Mouse (Mus musculus) lung, postnatal 0 days (tissue): ENCODE measurements around the gene Bms1. TPM values are rescaled to one million over a fixed set of nuclear protein-coding genes. Genes with fewer than 3 reads are reported as not detected.

Source experiments
- ATAC-seq: fragments of 200-750 bp; cut with Nextera tagmentation; 2 replicates; pipeline ENCODE4 v1.8.0; 2017; ENCODE audit warnings: moderate library complexity
- DNase-seq: peaks from one replicate; pipeline ENCODE4 v3.0.0-alpha.2; 2016; ENCODE audit warnings: low spot score
- H3K27ac ChIP-seq: fragments of 300-500 bp; sonication (generic); 2 replicates; pipeline ENCODE4 v1.5.1; 2014; ENCODE audit warnings: antibody characterized with exemption, mild to moderate bottlenecking, low read length, mixed read lengths
- H3K27me3 ChIP-seq: fragments of 300-500 bp; sonication (generic); replicated peaks from 2 replicates; pipeline ENCODE4 v1.6.1; 2014; ENCODE audit warnings: low read length, mixed read lengths; ENCODE audit not compliant: insufficient read depth
- H3K36me3 ChIP-seq: fragments of 300-500 bp; sonication (generic); 2 replicates; pipeline ENCODE4 v1.6.1; 2014; ENCODE audit warnings: low read length, mixed read lengths; ENCODE audit not compliant: insufficient read depth
- H3K4me1 ChIP-seq: fragments of 300-500 bp; sonication (generic); 2 replicates; pipeline ENCODE4 v1.6.1; 2014; ENCODE audit warnings: antibody characterized with exemption, low read depth, low read length, mixed read lengths; ENCODE audit not compliant: insufficient read depth
- H3K4me2 ChIP-seq: fragments of 300-500 bp; sonication (generic); replicated peaks from 2 replicates; pipeline ENCODE4 v1.6.1; 2014; ENCODE audit warnings: low read depth, mild to moderate bottlenecking, low read length, moderate library complexity, mixed read lengths
- H3K4me3 ChIP-seq: fragments of 300-500 bp; sonication (generic); 2 replicates; pipeline ENCODE4 v1.5.1; 2014; ENCODE audit warnings: low read depth, low read length
- H3K9ac ChIP-seq: fragments of 300-500 bp; sonication (generic); replicated peaks from 2 replicates; pipeline ENCODE4 v1.6.1; 2014; ENCODE audit warnings: low read depth, mild to moderate bottlenecking
- H3K9me3 ChIP-seq: fragments of 300-500 bp; sonication (generic); 2 replicates; pipeline ENCODE4 v1.6.1; 2016; ENCODE audit warnings: low read length, mixed read lengths
- CTCF ChIP-seq: IDR thresholded peaks from 2 replicates; pipeline ENCODE4 v1.5.1; 2016; ENCODE audit warnings: antibody characterized with exemption, mild to moderate bottlenecking
- EP300 ChIP-seq: IDR thresholded peaks from 2 replicates; pipeline ENCODE4 v1.6.1; 2016; ENCODE audit warnings: antibody characterized with exemption, mild to moderate bottlenecking, control low read depth
- WGBS: fragments of 180-500 bp; shearing (Covaris S2); extraction: QIAGEN DNeasy Blood & Tissue Kit; methylation state at CpG from one replicate; pipeline ENCODE4 v1.1.7; 2014; 5-methylcytosine and 5-hydroxymethylcytosine counted together
- polyA plus RNA-seq: library from polyadenylated mRNA; unstranded; fragments of >200 nt; fragmentation: Nextera tagmentation; extraction: Ambion mirVana; gene quantifications from 2 replicates; pipeline ENCODE4 v1.2.1, GENCODE M21; 2015

Bms1 gene
- polyA plus RNA-seq, 1 experiment from 2014 or later = 15.4 TPM

DNA sequence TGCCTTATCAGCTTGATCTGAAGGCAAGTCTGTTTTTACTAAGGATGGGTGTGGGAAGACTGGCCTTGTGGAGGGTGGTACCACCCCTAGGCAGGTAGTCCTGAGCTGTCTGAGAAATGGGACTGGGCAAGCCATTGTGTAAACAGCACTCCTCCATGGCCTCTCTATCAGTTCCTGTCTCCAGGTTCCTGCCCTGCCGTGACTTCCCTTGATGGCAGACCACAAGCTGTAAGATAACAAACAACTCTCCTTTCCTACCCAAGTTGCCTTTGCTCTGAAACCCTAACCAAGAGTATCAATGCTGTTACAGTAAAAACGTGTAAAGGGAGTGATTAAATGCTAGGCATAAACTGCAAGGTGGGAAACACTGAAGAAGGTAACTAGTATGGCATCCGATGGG lies 38.6 kb downstream of the Bms1 start:
- H3K4me3 ChIP-seq = no peak overlapping the region
- no peaks in the 10 kb centered on the region for H3K9me3 ChIP-seq
- H3K27ac ChIP-seq = no peak overlapping the region
- H3K9ac ChIP-seq = no peak overlapping the region
- ATAC-seq (no peak), DNase-seq (no peak)
- H3K4me2 ChIP-seq = no peak overlapping the region
- H3K36me3 ChIP-seq = no peaks in the 10 kb centered on the region
- 48% methylated on average over 3 of the region's 3 CpGs for WGBS
- no peak for TF ChIP-seq CTCF
- no peak for TF ChIP-seq EP300
- H3K4me1 ChIP-seq = no peaks in the 10 kb centered on the region
- H3K27me3 ChIP-seq = no peaks in the 10 kb centered on the region

DNA sequence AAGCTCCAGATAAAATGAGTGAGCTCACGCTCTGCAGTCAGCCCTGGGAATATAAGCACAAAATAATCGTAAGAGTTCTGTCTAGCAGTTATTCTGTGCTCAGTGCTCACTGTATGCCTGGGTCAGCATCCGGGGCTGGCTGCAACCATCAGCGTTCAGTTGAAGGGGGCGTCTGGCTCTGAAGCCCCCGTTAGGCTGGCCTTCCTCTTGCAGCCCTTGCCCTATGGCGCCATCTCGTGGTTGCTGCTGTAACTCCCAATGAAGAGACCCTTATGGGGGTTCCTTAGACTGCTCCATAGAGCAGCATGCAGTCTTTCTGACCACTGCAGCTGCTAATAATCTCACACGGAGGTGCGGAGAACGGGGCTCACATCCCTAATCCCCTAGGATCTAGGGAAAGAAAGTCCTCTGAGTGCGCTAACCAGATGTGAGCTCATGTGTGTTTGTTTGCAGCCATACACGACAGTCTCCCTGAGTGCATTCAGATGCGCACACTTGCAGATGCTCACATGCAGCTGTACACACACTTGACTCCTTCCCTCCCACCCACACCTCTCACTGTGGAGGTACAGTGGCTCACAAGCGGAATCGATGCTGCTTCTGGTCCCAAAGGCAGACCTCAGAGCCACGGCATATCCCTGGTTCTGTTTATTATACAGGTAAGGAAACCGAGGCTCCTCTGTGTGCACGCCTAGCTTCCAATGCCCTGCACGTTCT lies 39.7 kb downstream of the Bms1 start:
- H3K4me2 ChIP-seq = no peak overlapping the region
- peak; percentile 90 for TF ChIP-seq CTCF
- TF ChIP-seq EP300 = no peak
- H3K27me3 ChIP-seq = no peaks in the 10 kb centered on the region
- ATAC-seq = no peak
- no peak overlapping the region for H3K27ac ChIP-seq
- no peaks in the 10 kb centered on the region for H3K4me1 ChIP-seq
- DNase-seq = peak; percentile 54
- WGBS = 30% methylated on average over 20 of the region's 20 CpGs
- no peak overlapping the region for H3K4me3 ChIP-seq
- H3K9ac ChIP-seq = no peak overlapping the region
- no peaks in the 10 kb centered on the region for H3K9me3 ChIP-seq
- H3K36me3 ChIP-seq = no peaks in the 10 kb centered on the region

DNA sequence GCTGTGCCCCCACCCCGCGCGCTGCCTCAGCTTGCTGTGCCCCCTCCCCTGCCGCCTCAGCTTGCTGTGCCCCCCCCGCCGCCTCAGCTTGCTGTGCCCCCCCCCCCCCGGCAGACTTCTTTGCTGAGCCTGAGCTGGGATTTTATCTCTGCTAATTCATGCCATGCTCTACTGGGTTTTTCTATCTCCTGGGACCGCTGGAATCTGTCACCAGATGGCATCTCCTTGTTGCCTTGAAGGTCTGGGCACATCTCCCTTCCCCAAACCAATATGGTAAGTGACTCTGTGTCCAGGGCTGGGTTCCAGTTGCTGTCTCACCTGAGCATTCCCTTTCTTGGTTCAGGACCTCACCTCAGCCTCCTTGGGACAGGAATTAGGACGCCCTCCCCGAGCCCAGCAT lies 41.7 kb downstream of the Bms1 start:
- Histone ChIP-seq H3K4me2 (no peak overlapping the region), H3K4me1 (no peaks in the 10 kb centered on the region), H3K9me3 (no peaks in the 10 kb centered on the region), H3K27me3 (no peaks in the 10 kb centered on the region), H3K4me3 (no peak overlapping the region), H3K9ac (no peak overlapping the region), H3K36me3 (no peaks in the 10 kb centered on the region), H3K27ac (no peak overlapping the region)
- DNase-seq (no peak), ATAC-seq (no peak)
- TF ChIP-seq EP300 = no peak
- no peak for TF ChIP-seq CTCF
- WGBS = 57% methylated on average over 8 of the region's 10 CpGs

DNA sequence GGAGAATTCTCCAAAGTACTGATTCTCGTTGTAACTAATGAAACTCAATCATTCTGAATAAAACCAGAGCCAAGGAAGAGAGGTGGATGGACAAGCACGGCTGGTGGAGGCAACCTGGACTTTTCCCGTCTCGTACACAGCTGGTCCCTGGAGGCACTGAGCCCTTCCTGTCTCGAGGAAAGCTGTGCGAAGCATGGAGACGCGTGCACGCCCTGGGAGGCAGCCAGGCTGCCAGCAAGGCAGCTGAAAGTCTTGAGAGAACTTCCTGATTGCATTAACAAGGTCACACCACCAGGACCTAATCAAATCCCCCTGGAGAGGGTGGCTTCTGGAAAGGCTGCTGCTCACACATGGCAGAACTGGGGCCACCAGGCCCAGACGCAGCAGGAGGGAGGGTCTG lies 43.3 kb downstream of the Bms1 start:
- no peak for TF ChIP-seq EP300
- TF ChIP-seq CTCF = no peak
- DNase-seq (no peak), ATAC-seq (no peak)
- Histone ChIP-seq H3K36me3 (no peaks in the 10 kb centered on the region), H3K4me3 (no peak overlapping the region), H3K9me3 (no peaks in the 10 kb centered on the region), H3K4me2 (no peak overlapping the region), H3K27me3 (no peaks in the 10 kb centered on the region), H3K27ac (no peak overlapping the region), H3K4me1 (no peaks in the 10 kb centered on the region), H3K9ac (no peak overlapping the region)
- WGBS = 25% methylated on average over 10 of the region's 10 CpGs

DNA sequence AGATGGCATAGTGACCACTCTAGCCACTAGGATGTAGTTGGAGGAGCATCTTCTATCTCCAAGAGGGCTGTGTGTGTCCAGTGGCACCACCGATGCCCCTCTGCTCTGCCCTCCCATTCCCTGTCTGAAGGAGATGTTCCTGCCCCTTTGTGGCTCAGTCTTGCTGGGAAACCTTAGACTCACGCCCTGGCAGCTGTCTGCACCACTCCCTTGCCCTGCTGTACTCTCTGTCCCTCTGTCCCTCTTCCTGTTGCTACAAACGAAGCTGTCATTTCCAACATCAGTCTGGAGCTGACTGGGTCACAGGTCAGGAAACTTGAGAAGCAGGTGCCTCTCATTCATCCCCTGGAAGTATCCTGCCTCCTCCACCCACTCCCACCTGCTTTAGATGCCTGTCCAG lies 43.8 kb downstream of the Bms1 start:
- Histone ChIP-seq H3K27me3 (no peaks in the 10 kb centered on the region), H3K36me3 (no peaks in the 10 kb centered on the region), H3K4me1 (no peaks in the 10 kb centered on the region), H3K4me2 (no peak overlapping the region), H3K27ac (no peak overlapping the region), H3K9me3 (no peaks in the 10 kb centered on the region), H3K4me3 (no peak overlapping the region), H3K9ac (no peak overlapping the region)
- DNase-seq (no peak), ATAC-seq (no peak)
- WGBS = 36% methylated on average over 3 of the region's 3 CpGs
- no peak for TF ChIP-seq CTCF
- TF ChIP-seq EP300 = no peak

DNA sequence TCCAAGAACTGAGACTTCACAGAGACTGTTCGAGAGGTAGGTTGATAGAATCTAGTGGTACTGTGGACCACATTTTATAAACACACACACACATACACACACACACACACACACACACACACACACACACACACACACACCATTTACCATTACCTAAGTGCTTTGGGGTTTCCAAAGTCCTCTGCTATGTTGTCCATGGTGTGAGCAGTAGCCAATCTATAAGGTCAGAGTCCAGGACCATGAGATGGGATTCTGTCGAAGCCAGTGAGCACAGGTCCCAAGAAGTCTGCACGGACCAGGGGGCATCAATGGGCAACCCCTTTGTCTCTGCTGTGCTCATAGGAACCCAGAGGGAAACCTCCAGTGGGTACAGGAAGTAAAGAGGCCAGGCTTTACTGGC lies 44.2 kb downstream of the Bms1 start:
- no peak overlapping the region for H3K27ac ChIP-seq
- no peak overlapping the region for H3K4me3 ChIP-seq
- no peaks in the 10 kb centered on the region for H3K4me1 ChIP-seq
- H3K9me3 ChIP-seq = no peaks in the 10 kb centered on the region
- ATAC-seq = no peak
- DNase-seq = no peak
- 79% methylated on average over 3 of the region's 3 CpGs for WGBS
- H3K4me2 ChIP-seq = no peak overlapping the region
- TF ChIP-seq EP300 = no peak
- TF ChIP-seq CTCF = no peak
- no peak overlapping the region for H3K9ac ChIP-seq
- no peaks in the 10 kb centered on the region for H3K27me3 ChIP-seq
- no peaks in the 10 kb centered on the region for H3K36me3 ChIP-seq

DNA sequence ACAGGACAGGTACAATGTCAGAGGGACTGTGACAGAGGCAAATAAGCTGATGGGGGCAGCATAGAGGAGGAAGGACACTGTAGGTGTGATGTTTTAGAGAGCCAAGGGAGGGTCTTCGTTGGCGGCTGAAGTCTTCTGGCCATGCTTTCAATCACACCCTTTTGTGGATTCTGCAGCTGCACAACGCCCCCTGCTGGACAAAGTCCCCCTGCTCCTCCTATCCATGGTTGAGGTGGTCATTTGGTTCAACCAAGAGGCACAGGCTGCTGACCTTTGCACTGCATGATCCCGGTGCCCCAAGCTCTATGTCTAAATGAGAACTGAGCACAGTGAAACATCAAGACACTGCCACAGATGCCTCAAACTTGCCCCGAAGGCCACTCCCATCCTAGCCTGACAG lies 46.0 kb downstream of the Bms1 start:
- H3K36me3 ChIP-seq = no peaks in the 10 kb centered on the region
- no peaks in the 10 kb centered on the region for H3K4me1 ChIP-seq
- no peak overlapping the region for H3K9ac ChIP-seq
- no peak overlapping the region for H3K4me3 ChIP-seq
- H3K9me3 ChIP-seq = no peaks in the 10 kb centered on the region
- no peak overlapping the region for H3K27ac ChIP-seq
- DNase-seq (peak; percentile 49), ATAC-seq (no peak)
- H3K27me3 ChIP-seq = no peaks in the 10 kb centered on the region
- WGBS = 35% methylated on average over 5 of the region's 5 CpGs
- peak; percentile 71 for TF ChIP-seq CTCF
- TF ChIP-seq EP300 = no peak
- H3K4me2 ChIP-seq = no peak overlapping the region
